Mouse (Mus musculus): ENCODE results near the gene Mcts1.

Gene Mcts1

GRCm38 (mm10) chrX:38600177-38600994, at the start of gene Mcts1:
Mcts1 (plus strand) TSS chrX:38600578.
- DNase-seq, result peak; percentile 85

GRCm38 (mm10) chrX:38553255-38553654, 47.1 kb upstream of the Mcts1 start:
- no peak for DNase-seq

DNA sequence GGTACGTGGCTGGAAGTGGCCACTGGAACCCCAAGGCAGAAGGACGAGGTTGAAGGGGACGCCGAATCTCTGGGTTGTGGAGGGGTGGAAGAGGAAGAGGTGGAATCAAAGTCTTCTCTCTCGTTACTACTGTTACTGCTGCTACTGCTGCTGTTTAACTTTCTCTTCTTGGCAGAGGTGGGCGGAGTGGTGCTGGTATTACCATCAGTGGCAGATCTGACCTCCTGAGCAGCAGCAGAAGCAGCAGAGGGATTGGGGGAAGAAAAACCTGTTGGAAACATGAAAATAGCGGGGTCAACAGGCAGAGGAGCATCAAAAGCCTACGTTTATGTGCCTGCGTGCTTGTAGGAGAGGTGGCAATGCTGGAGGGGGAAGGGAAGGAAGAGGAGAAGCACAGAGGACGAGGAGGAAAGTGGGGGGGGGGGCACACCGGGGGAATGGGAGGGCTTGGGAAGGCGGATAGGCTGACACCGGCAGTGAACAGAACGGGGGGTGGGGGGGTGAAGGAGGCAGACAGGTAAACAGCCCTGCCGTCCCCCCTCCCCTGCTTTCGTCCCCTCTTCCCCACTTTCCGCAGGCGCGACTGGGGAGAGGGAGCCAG, 36.3 kb upstream of the Mcts1 start:
- peak in 1 of 2 experiments; percentile 29 for DNase-seq

- DNase-seq, result peak; percentile 93 to 95
These were observed 35.7 kb upstream of the Mcts1 start for GRCm38 (mm10) chrX:38564542-38565175.

DNA sequence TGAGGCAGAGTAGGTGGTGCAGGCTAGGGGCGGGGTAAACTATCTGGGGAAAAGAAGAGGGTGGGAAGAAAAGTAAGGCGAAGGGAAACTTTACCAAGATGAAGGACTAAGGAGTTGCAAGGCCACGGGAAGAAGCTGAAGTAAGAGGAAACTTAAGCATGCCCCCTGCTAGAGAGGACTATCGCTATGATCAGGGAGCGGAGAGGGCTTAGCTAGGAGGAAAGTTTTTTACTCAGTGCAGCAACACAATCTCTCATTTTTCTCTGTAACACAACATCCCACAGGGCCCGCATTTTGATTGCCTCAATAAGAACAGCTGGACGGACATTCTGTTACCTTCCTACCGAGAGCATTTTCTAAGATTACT, 35.2 kb upstream of the Mcts1 start:
- no peak for DNase-seq

- no peak for DNase-seq
These were observed 33.7 kb upstream of the Mcts1 start for GRCm38 (mm10) chrX:38566521-38567205.

DNA sequence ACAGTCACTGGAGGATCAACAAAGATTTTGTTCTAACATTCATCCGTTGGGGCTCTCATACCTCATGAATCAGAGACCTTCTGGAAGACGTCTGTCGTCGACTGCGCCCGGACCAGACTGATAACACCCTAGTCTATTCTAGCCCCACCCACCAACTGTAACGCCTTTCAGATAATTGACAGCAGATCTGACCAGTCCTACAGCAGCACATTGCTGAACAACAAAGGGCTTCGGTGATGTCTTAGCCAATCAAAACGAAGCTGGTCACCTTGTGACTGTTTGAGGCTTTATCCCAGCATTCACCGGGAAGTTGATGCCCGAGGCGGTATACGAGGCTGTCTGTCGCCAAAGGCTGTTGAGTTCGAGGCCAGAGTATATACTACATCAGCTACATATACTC, 24.3 kb upstream of the Mcts1 start, which contains the start of gene Cul4b:
Cul4b (minus strand) TSS at position 119 of the 400 bp plus-strand sequence.
- DNase-seq, result no peak

DNA sequence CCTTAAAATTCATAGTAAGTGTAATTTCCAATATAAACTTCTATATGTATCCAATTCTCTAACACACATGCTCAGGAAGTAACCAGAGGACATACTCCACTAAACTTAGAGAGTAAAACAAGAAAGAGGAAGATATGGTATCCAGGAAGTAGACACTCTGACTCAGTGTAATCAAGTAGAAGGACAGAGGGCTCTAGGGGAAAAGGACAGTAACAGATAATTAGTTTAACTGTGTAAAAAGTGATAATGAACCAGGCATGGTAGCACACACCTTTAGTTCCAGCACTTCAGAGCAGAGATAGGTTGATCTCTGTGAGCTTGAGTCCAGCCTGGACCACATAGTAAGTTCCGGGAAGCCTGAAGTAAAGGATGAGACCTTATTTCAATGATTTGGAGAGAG, 19.2 kb upstream of the Mcts1 start:
- no peak for DNase-seq

GRCm38 (mm10) chrX:38583261-38583660, 17.1 kb upstream of the Mcts1 start:
- no peak for DNase-seq

- no peak for DNase-seq
These were observed 10.6 kb upstream of the Mcts1 start for GRCm38 (mm10) chrX:38589827-38590226.

DNA sequence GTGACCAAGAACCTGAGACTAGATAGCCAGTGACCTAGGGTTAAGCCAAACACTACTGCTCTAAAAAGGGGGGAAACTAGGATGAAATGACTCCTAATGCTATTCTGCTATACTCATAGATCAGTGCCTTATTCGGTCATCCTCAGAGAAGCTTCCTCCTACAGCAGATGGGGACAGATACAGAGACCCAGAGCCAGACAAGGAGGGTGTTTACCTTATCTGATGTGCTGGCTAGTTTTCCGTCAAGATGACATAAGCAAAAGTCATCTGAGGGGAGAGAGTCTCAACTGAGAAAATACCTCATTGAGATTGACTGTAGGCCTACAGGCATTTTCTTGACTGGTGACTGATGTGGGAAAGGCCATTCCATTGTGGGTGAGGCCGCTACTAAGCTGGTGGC, 8.6 kb upstream of the Mcts1 start:
- no peak for DNase-seq

GRCm38 (mm10) chrX:38593180-38593889, 7.0 kb upstream of the Mcts1 start:
- DNase-seq, result peak; percentile 4 to 12

GRCm38 (mm10) chrX:38600995-38601369, 604 bp downstream of the Mcts1 start:
- DNase-seq, result peak in 1 of 2 experiments; percentile 24

DNA sequence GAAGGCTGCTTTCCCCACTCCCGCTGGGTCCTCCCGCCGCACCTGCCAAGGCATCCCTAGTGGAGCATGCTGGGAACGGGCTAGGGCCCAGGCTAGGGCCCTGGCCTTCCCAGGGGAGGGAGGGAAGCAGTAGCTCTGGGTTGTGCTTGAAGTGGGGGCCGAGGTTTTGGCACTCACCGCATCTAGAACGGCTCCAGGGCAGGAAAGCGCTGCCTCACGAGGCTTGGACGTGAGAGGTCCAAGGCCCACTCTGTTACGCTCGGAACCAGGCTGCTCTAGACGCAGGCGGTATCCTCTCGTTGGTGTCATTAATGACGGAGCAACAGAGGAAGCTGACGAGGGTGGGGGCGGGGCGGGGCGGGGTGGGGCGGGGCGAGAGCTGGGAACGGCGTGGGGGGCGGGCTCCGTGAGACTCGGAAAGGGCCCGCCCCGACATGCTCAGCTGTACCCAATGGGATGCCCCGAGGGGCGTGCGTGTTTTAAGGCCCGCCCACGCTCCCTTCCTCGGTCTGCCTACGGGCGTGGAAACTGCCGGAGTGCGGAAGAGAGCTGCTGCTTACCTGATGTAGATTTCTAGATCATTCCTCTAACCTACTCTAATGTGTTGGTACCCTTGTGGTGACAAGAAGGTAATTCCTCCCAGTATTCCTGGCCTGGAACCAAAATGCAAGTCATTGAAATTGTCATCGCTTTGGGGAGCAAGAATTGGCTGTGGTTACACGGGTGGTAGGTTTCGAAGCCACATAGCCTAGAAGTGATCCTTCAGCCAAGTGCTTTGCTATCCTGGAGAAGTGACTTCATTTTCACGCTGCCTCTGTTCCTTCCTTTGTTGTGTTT, 34.6 kb downstream of the Mcts1 start, which contains the start of gene C1galt1c1:
C1galt1c1 (minus strand) TSS at position 287 of the 837 bp plus-strand sequence.
- DNase-seq, result peak; percentile 93 to 96

DNA sequence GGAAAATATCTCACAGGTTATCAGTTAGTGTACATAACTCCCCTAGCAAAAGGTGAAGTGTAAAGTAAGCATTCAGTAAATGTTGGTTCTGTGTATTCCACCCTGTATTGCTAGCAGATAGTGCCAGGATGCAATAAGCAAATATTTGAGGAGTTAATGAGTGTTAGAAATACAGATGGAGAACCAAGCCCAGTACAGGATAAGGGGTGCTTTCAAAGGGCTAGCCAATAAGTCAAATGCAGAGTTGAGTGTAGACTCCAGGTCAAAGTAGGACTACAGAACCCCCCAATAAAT, 35.2 kb downstream of the Mcts1 start:
- DNase-seq, result no peak

GRCm38 (mm10) chrX:38641435-38641834, 41.1 kb downstream of the Mcts1 start:
- no peak for DNase-seq

DNA sequence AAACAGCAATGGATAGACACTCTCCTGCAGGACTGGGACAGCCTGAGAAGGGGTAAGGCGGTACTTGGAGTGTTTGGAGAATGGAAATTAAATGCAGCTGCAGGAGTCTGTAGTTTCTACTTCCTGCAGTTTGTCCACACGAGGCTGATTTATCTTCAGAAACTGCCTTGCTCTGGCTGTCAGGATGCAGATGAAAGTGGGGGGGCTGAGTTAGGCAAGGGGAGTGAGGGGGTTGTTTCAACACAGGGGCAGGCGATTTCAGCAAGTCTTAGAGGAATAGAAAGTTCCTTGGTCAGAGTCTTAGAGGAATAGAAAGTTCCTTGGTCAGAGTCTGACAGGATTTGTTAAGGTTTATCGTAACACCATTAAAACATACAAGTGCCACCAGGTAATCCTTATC, 41.8 kb downstream of the Mcts1 start:
- DNase-seq, result no peak

GRCm38 (mm10) chrX:38650404-38651039, 50.1 kb downstream of the Mcts1 start:
- no peak for DNase-seq

GRCm38 (mm10) chrX:38651167-38651566, 50.8 kb downstream of the Mcts1 start:
- DNase-seq, result no peak

- DNase-seq, result no peak
These were observed 52.8 kb downstream of the Mcts1 start for GRCm38 (mm10) chrX:38653181-38653580.

DNA sequence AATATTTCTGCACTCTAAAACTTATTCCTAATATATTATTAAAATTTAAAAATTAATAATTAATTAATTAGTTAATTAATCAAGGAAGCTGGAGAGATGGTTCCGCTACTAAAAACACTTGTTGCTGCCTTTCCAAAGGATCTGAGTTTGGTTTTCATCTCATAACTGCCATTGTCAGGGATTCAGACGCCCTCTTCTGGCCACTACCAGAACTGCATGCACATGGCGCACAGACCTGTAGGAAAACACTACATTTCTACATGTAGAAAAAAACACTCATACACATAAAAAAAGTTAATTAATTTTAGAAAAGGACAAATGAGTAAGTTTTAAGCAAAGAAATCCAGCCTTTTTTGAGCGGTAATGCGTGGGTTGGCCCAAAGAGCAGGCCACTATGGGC, 54.3 kb downstream of the Mcts1 start:
- peak; percentile 5 to 13 for DNase-seq

All from cerebellum, postnatal 10 days (tissue).